12 mouse cellular contexts compared by ENCODE assay signal in genomic region chr10:39280366-39281000, GRCm38 (mm10).
DNase-seq lines count a peak whose midpoint lies in the region; ATAC-seq lines count a peak whose summit lies in the region.
"Had no signal": no experiment of that assay in that cellular context is flagged by ENCODE, and none has a peak within 500 bp of the region (broad histone marks: within the 10 kb centered on the region; RNA-seq: fewer than 3 reads in every experiment).

No protein-coding gene starts in this region.

- 82% methylated on average over 14 of the region's 14 CpGs for WGBS in liver, embryonic 11.5 days
- 86% methylated on average over 14 of the region's 14 CpGs for WGBS in embryonic facial prominence, embryonic 10.5 days

- no peak overlapping the region for H3K4me3 ChIP-seq in liver, embryonic 11.5 days (ENCODE audit: low read depth, low read length)
- no peak overlapping the region for H3K4me3 ChIP-seq in embryonic facial prominence, embryonic 10.5 days
- H3K4me3 ChIP-seq: lung, embryonic 15.5 days; midbrain, embryonic 10.5 days had no signal

- no peaks in the 10 kb centered on the region for H3K36me3 ChIP-seq in liver, embryonic 11.5 days (ENCODE audit: control insufficient read depth, insufficient read depth, low read length)
- no peaks in the 10 kb centered on the region for H3K36me3 ChIP-seq in embryonic facial prominence, embryonic 10.5 days (replicated peaks)
- H3K36me3 ChIP-seq: lung, embryonic 15.5 days; midbrain, embryonic 10.5 days had no signal

- no peak overlapping the region for H3K9ac ChIP-seq in liver, embryonic 11.5 days (ENCODE audit: low read depth, low read length)
- H3K9ac ChIP-seq: lung, embryonic 15.5 days had no signal

- H3K27me3 ChIP-seq in liver, embryonic 11.5 days (replicated peaks; ENCODE audit: control insufficient read depth, insufficient read depth, low read length), result no peaks in the 10 kb centered on the region
- H3K27me3 ChIP-seq in embryonic facial prominence, embryonic 10.5 days (replicated peaks; ENCODE audit: low read depth, poor library complexity, severe bottlenecking), result no peaks in the 10 kb centered on the region
- H3K27me3 ChIP-seq: lung, embryonic 15.5 days had no signal

- H3K9me3 ChIP-seq in liver, embryonic 11.5 days (ENCODE audit: control insufficient read depth, low read length), result no peaks in the 10 kb centered on the region
- H3K9me3 ChIP-seq in embryonic facial prominence, embryonic 10.5 days, result no peaks in the 10 kb centered on the region
- H3K9me3 ChIP-seq: lung, embryonic 15.5 days; midbrain, embryonic 10.5 days had no signal

- no peaks in the 10 kb centered on the region for H3K4me1 ChIP-seq in liver, embryonic 11.5 days (replicated peaks; ENCODE audit: control insufficient read depth, insufficient read depth, low read length)
- H3K4me1 ChIP-seq in embryonic facial prominence, embryonic 10.5 days, result no peaks in the 10 kb centered on the region
- H3K4me1 ChIP-seq: lung, embryonic 15.5 days; midbrain, embryonic 10.5 days had no signal

- ATAC-seq in liver, embryonic 11.5 days (replicated peaks; ENCODE audit: low FRiP score), result no peak
- peak; percentile 100 for ATAC-seq in megakaryocyte progenitor cell, adult 5-6 weeks (replicated peaks; ENCODE audit: poor library complexity)
- ATAC-seq: forebrain, embryonic 16.5 days; intestine, postnatal 0 days had no signal

- peak; percentile 16 for DNase-seq in liver, embryonic 11.5 days (ENCODE audit: low spot score)
- DNase-seq in liver, result no peak
- peak; percentile 46 for DNase-seq in MN1 (ENCODE audit: low spot score)
- DNase-seq in embryonic facial prominence, embryonic 10.5 days (ENCODE audit: low spot score), result no peak
- DNase-seq in urinary bladder, adult 2 months (ENCODE audit: low spot score), result no peak
- no peak for DNase-seq in kidney, postnatal 14 days
- DNase-seq: cerebellum, postnatal 14 days had no signal

- no peak overlapping the region for H3K27ac ChIP-seq in liver, embryonic 11.5 days (ENCODE audit: low read depth, low read length)
- H3K27ac ChIP-seq in embryonic facial prominence, embryonic 10.5 days (replicated peaks), result 0 out of 2 replicates have a peak overlapping the region, but pooled peaks have one; percentile 35
- H3K27ac ChIP-seq: lung, embryonic 15.5 days; midbrain, embryonic 10.5 days had no signal

- no peak overlapping the region for H3K4me2 ChIP-seq in liver, embryonic 11.5 days
- H3K4me2 ChIP-seq: lung, embryonic 15.5 days had no signal

Comparison
In these comparisons a context has a peak if more than half of its experiments do, and no peak if none do; other contexts are left out.
1. DNase-seq: peak in liver, embryonic 11.5 days (single experiment) and MN1 (single experiment); none in liver (single experiment), embryonic facial prominence, embryonic 10.5 days (single experiment), urinary bladder, adult 2 months (single experiment) and kidney, postnatal 14 days (single experiment).